Mouse (Mus musculus): ENCODE results near the gene Samsn1. TPM values are rescaled to one million over a fixed set of nuclear protein-coding genes. Genes with fewer than 3 reads are reported as not detected.

Gene Samsn1
- polyA plus RNA-seq, 1 experiment from 2014 or later: 17.7 TPM

DNA sequence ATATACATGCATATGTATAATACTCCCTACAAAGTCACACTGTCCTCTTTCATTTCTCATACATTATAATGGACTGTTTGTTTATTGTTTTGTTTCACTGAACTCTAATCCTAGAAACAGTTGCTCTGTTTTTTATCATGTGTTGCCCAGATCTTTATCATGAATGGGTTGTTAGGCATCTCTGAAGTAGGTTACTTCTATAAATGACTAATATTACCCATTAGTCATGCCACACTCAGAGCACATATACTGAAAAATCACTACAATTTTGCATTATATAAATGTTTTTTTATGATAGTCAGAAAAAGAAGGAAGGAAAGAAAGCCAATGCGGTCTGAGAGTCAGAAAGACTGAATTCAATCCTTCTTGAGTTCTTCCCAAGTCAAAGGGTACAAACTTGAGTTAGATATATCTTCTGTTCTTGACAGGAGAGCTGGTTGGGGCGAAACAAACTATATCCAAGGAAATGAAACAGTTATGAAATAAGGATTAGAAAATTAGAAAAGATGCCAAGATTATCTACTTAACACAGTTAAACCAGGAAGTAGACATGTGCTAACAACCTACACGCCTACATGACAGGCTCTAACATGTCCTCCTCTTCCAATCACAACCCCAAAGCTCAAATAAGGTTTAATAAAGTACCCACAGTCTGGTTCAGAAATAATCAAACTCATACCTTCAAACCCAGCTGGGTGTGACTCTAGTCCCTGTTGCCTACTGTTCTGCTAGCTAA is 122.0 kb downstream of the Samsn1 start:
- 78% methylated on average over 3 of the region's 3 CpGs for whole genome bisulfite sequencing (ENCODE audit: insufficient replicate concordance)
- ATAC-seq: no peak
- 0 out of 2 replicates have a peak, but pooled peaks cover 4% of the 10 kb centered on the region for H3K4me1 ChIP-seq

DNA sequence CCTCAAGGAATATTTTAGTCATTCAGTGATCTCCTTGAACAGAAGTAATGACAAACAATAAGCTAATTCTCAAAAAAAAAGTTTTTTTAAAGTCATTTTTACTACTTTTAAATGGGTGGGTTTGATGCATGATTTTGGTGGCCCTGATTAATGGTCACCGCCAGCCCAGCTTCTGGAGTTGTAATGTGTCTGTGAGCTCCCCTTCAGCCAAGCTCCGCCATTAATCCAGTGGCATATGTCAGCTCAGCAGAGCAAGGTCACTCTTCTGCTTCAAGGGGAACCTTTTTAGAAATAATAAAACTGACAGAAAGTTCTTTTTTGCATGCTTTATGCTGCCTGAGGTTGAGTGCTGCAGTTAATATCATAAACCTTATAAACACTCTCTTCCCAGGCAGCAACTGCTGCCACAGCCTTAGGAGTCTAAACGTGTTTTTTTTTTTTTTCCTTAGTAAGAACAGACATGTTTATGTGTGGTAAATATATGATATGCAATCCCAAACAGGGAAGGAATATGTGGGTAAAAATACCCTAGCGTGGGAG is 124.2 kb downstream of the Samsn1 start:
- WGBS (ENCODE audit: insufficient replicate concordance): 77% methylated on average over 4 of the region's 4 CpGs
- Histone ChIP-seq H3K4me2 (no peak overlapping the region), H3K4me3 (no peak overlapping the region), H3K27ac (no peak overlapping the region), H3K9me3 (replicated peaks) (no peaks in the 10 kb centered on the region), H3K27me3 (replicated peaks) (no peaks in the 10 kb centered on the region), H3K4me1 (peaks cover 21% of the 10 kb centered on the region), H3K36me3 (no peaks in the 10 kb centered on the region), H3K9ac (no peak overlapping the region)
- no peak for ATAC-seq

More for the DNA sequence above, 122.0 kb downstream of the Samsn1 start:
- Histone ChIP-seq H3K9me3 (replicated peaks) (no peaks in the 10 kb centered on the region), H3K4me2 (no peak overlapping the region), H3K4me3 (no peak overlapping the region), H3K27ac (no peak overlapping the region), H3K27me3 (replicated peaks) (no peaks in the 10 kb centered on the region), H3K36me3 (no peaks in the 10 kb centered on the region), H3K9ac (no peak overlapping the region)

DNA sequence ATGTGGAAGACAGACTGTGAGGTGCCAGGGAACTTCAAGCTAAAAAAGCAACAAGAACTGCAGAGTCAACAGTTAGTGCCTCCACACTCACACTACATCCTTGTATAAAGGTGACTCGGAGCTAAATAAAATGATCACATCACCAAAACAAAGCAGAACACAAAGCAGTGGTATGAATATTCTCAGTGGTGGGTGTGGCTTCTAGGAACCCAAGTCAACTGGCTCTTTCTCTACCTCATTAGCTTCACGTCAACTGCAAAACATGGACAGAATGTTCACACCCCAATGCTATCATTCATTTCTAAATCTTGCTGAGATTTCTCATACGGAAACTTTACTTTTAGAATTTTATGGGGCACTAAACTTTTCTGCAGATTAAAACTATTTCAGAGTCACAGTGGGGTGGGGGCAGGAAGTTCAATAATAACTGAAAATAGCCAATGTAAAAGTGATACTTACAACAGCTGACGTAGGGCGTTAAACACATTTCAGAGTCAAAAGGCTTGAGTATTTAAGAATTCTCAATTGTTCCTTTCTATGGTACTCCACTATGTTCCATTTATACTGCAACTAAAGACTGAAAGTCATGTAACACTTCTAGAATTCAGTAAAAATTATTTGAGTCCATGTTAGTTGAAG is 127.7 kb downstream of the Samsn1 start:
- WGBS (ENCODE audit: insufficient replicate concordance): 64% methylated on average over 5 of the region's 5 CpGs
- no peak overlapping the region for H3K9ac ChIP-seq
- ATAC-seq: no peak

DNA sequence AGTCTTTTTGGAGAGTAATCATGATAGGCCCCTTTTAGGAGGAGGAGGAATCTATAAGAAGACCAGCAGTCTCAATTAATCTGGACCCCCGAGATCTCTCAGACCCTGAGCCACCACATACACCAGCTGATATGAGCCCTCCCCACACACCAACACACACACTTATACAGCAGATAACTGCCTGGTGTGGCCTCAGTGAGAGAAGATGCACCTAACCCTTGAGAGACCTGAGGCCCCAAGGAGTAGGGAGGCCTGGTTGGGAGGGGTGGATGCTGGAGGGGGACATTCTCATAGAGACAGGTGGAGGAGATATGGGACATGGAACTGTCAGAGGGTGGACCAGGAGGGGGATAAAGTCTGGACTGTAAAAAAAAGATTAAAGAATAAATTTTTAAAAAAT is 128.6 kb downstream of the Samsn1 start:
- Histone ChIP-seq H3K4me2 (no peak overlapping the region), H3K9me3 (replicated peaks) (no peaks in the 10 kb centered on the region), H3K4me3 (no peak overlapping the region), H3K36me3 (no peaks in the 10 kb centered on the region), H3K27ac (peak overlapping the region; percentile 3; the same call in 1 of the 2 replicates), H3K27me3 (replicated peaks) (no peaks in the 10 kb centered on the region), H3K4me1 (peaks cover 28% of the 10 kb centered on the region), H3K9ac (no peak overlapping the region)
- peak; percentile 89 for ATAC-seq
- WGBS (ENCODE audit: insufficient replicate concordance): 24% methylated on average over 1 of the region's 1 CpGs

More for the DNA sequence above, 127.7 kb downstream of the Samsn1 start:
- H3K27ac ChIP-seq: no peak overlapping the region
- peaks cover 25% of the 10 kb centered on the region for H3K4me1 ChIP-seq
- no peaks in the 10 kb centered on the region for H3K36me3 ChIP-seq
- H3K4me2 ChIP-seq: no peak overlapping the region
- no peak overlapping the region for H3K4me3 ChIP-seq
- no peaks in the 10 kb centered on the region for H3K9me3 ChIP-seq (replicated peaks)
- no peaks in the 10 kb centered on the region for H3K27me3 ChIP-seq (replicated peaks)

DNA sequence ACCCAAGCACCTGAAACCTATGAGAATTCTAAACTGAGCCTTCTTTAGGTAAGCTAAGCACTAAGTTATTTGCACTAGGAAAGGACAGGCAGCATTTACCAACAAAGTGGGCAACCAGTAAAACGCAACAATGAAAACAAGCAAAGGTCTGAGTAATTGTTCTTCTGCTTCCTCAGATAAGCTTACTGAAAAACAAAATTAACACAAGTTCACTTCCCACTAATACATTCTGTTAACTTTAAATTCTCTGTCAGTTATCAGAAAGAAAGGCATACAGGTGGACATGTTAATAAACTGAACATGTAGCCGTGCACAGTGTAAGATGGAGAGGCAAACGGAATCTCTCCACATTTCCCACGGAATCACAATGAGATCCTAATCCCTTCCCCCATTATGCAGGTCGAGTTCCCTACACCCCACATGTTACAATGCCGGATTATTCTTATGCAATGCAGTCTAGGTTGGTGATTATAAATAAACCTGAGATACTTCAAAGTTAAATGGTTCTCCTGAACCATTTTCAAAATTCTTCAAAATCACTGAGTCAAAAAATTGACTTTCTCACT is 132.9 kb downstream of the Samsn1 start:
- H3K36me3 ChIP-seq: peaks cover 3% of the 10 kb centered on the region; the same call in 1 of the 2 replicates
- no peak for ATAC-seq
- 59% methylated on average over 6 of the region's 6 CpGs for WGBS (ENCODE audit: insufficient replicate concordance)
- H3K9me3 ChIP-seq (replicated peaks): no peaks in the 10 kb centered on the region
- H3K4me2 ChIP-seq: no peak overlapping the region
- no peaks in the 10 kb centered on the region for H3K27me3 ChIP-seq (replicated peaks)
- H3K27ac ChIP-seq: no peak overlapping the region
- no peak overlapping the region for H3K9ac ChIP-seq
- H3K4me1 ChIP-seq: peaks cover 25% of the 10 kb centered on the region
- no peak overlapping the region for H3K4me3 ChIP-seq

DNA sequence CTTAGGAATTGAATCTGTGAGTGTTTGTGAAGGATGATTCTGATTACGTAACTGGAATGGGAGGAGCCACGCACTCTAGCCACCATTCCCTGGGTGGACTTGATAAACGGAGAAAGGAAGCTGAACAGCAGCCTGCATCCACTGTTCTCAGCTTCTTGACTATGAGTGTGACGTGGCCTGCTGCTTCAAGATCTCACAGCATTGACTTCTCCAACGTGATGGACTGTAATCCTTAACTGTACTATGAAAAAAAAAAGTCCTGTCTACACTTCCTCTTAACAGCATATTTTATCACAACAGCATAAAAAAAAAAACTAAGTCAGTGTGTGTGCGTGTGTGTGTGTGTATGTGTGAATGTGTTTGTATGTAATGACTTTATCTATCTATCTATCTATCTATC is 134.9 kb downstream of the Samsn1 start:
- Histone ChIP-seq H3K9ac (no peak overlapping the region), H3K4me2 (no peak overlapping the region), H3K36me3 (peaks cover 6% of the 10 kb centered on the region; the same call in 1 of the 2 replicates), H3K27ac (no peak overlapping the region), H3K4me1 (0 out of 2 replicates have a peak, but pooled peaks cover 10% of the 10 kb centered on the region), H3K27me3 (replicated peaks) (no peaks in the 10 kb centered on the region), H3K4me3 (no peak overlapping the region), H3K9me3 (replicated peaks) (no peaks in the 10 kb centered on the region)
- WGBS (ENCODE audit: insufficient replicate concordance): 38% methylated on average over 6 of the region's 6 CpGs
- ATAC-seq: peak; percentile 65

DNA sequence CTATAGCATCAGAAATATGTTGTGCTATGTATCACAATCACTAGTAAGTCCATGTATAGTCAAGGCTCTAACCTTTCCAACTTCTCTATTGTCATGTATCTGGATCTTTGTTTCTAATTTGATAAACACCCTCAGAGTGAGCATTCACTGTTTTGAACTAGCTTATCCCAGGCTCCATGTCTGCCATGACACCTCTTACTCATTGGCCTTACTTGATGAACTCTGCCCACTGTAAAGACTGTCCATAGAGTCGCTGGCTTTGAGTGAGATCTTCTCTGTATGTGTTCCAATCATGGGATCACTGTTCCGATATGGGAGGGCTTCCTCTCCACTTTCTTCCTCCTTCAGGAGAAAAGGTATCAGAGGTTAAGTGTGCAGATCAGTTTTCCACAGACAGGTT is 143.2 kb downstream of the Samsn1 start:
- Histone ChIP-seq H3K4me3 (no peak overlapping the region), H3K9ac (no peak overlapping the region), H3K27ac (no peak overlapping the region), H3K4me1 (no peaks in the 10 kb centered on the region), H3K27me3 (replicated peaks) (no peaks in the 10 kb centered on the region), H3K4me2 (no peak overlapping the region), H3K9me3 (replicated peaks) (no peaks in the 10 kb centered on the region), H3K36me3 (peaks cover 22% of the 10 kb centered on the region)
- ATAC-seq: no peak
- 69% methylated on average over 2 of the region's 2 CpGs for WGBS (ENCODE audit: insufficient replicate concordance)

DNA sequence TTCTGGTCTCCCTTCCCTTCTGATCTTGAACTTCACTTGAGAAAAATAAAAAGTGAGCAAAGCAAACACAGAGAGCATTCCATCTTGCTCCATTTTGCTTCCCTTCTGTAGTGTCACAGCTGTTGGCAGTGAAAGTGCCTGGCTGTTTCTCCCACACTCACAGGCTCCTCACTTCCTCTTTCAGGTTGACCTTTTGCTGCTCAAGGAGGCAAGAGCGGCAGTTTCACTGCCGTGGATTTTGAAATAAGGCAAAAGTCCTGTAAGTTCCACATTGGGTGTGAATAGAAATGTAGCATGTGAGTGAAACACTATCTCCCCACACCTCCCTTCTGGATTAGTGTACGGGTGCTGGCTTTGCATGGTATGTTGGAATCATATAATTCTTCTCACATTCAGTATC is 144.9 kb downstream of the Samsn1 start:
- no peak overlapping the region for H3K4me3 ChIP-seq
- H3K4me2 ChIP-seq: no peak overlapping the region
- 53% methylated on average over 3 of the region's 3 CpGs for WGBS (ENCODE audit: insufficient replicate concordance)
- peaks cover 24% of the 10 kb centered on the region for H3K36me3 ChIP-seq
- no peak for ATAC-seq
- H3K9ac ChIP-seq: no peak overlapping the region
- no peaks in the 10 kb centered on the region for H3K9me3 ChIP-seq (replicated peaks)
- H3K27me3 ChIP-seq (replicated peaks): no peaks in the 10 kb centered on the region
- H3K27ac ChIP-seq: no peak overlapping the region
- no peaks in the 10 kb centered on the region for H3K4me1 ChIP-seq

DNA sequence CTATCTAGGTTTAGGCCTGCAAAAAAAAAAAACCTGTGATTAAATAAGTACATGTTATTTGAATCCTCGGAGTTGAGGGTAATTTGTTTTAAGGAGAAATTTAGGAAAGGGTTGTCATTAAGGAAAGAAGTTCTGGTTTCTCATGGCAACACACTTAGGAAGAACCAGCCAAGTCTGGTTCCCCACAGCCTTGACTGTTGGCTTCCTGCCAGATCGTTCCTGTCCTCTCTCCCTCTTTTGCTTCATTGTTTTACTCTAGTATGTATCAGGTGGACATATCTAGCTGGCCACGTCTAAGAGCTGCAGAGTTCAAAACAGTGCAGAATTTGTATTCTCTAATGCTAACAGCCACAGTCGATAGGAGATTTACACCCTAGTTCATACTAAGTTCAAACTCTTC is 146.2 kb downstream of the Samsn1 start:
- Histone ChIP-seq H3K9ac (no peak overlapping the region), H3K4me2 (no peak overlapping the region), H3K4me3 (no peak overlapping the region), H3K9me3 (replicated peaks) (no peaks in the 10 kb centered on the region), H3K27me3 (replicated peaks) (no peaks in the 10 kb centered on the region), H3K36me3 (peaks cover 24% of the 10 kb centered on the region), H3K27ac (no peak overlapping the region), H3K4me1 (no peaks in the 10 kb centered on the region)
- no peak for ATAC-seq
- WGBS (ENCODE audit: insufficient replicate concordance): 61% methylated on average over 4 of the region's 4 CpGs

DNA sequence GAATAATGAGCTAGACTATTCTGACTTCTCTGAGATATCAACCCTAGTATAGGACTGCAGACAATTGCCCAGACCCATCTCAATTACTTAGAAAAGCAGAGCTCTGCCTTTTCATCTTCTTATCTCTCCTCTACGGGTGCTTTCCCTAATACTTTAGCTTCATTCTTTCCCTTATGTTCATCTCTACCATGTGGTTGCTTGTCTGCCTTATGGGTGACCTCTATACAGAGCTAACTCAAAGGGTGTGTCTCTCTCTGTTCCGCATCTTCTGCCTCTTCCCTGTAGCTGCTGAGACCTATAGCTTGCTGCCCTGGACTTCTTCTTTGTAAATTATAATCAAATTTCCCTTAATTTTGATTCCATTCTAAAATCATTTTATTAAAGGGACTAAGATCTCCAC is 147.6 kb downstream of the Samsn1 start:
- Histone ChIP-seq H3K9ac (no peak overlapping the region), H3K27me3 (replicated peaks) (no peaks in the 10 kb centered on the region), H3K27ac (no peak overlapping the region), H3K4me1 (no peaks in the 10 kb centered on the region), H3K4me3 (no peak overlapping the region), H3K9me3 (replicated peaks) (no peaks in the 10 kb centered on the region), H3K36me3 (peaks cover 31% of the 10 kb centered on the region), H3K4me2 (no peak overlapping the region)
- ATAC-seq: peak; percentile 37; the same call in 1 of the 2 replicates
- WGBS (ENCODE audit: insufficient replicate concordance): 52% methylated on average over 2 of the region's 2 CpGs

DNA sequence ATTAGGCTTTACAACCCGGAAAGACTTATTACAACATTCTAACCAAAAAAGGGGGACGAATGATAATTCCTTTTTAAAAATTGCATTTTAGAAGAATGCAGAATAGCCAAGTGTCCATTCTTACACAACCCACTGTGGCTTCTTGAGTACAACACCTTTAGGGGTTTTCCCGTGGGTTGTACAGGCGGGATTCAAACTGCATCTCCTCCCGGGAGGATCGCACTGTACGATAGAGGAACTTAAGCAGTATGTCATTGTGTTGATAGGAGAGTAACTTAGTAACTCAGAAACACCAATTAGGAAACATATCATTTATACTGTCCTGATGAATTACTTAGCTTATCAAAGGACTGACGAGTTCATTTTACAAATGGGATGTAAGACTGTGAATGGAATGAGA is 149.8 kb downstream of the Samsn1 start:
- WGBS (ENCODE audit: insufficient replicate concordance): 81% methylated on average over 8 of the region's 8 CpGs
- ATAC-seq: no peak
- no peak overlapping the region for H3K4me2 ChIP-seq

DNA sequence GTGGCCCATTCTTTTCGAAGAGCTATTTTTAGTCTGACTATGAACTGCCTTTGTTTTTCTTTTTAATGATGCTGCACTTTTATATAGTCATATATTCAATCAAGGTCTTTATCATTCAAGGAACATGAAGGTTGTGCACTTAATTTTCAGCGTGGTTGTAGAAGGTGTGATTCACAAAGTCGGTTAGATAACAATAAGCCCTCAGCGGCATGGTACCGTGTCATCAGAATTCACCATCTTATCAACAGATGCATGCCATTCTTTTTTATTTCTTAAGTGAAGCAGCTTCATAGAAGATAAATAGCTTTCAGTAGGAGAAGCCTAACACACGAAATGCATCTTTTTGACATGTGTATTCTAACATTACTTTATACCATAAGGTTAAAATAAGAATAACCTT is 154.7 kb downstream of the Samsn1 start:
- no peak overlapping the region for H3K9ac ChIP-seq
- H3K4me2 ChIP-seq: no peak overlapping the region
- H3K27me3 ChIP-seq (replicated peaks): no peaks in the 10 kb centered on the region
- no peak overlapping the region for H3K4me3 ChIP-seq
- WGBS (ENCODE audit: insufficient replicate concordance): 50% methylated on average over 6 of the region's 6 CpGs
- H3K9me3 ChIP-seq (replicated peaks): no peaks in the 10 kb centered on the region
- no peak for ATAC-seq
- H3K4me1 ChIP-seq: peaks cover 12% of the 10 kb centered on the region; the same call in 1 of the 2 replicates
- no peak overlapping the region for H3K27ac ChIP-seq
- H3K36me3 ChIP-seq: peaks cover 8% of the 10 kb centered on the region; the same call in 1 of the 2 replicates

More for the DNA sequence above, 149.8 kb downstream of the Samsn1 start:
- Histone ChIP-seq H3K27ac (no peak overlapping the region), H3K9ac (no peak overlapping the region), H3K4me1 (peaks cover 3% of the 10 kb centered on the region; the same call in 1 of the 2 replicates), H3K27me3 (replicated peaks) (no peaks in the 10 kb centered on the region), H3K4me3 (no peak overlapping the region), H3K9me3 (replicated peaks) (no peaks in the 10 kb centered on the region), H3K36me3 (peaks cover 26% of the 10 kb centered on the region)

Data from liver, embryonic 12.5 days (tissue).